Mouse (Mus musculus): ENCODE measurements around the gene BC029722.

GRCm38 (mm10) chr2:155811821-155812396 lies 7.3 kb downstream of the BC029722 start:
- TF ChIP-seq CTCF (conservative IDR thresholded peaks at IDR 0.05; ENCODE audit: insufficient read depth, insufficient read length, low read depth, low read length) (peak; percentile 96), POLR2A (IDR thresholded peaks at IDR 0.05; ENCODE audit: low read depth, low read length) (no peak)

Measured in kidney, adult 2 months (tissue).